ENCODE assay signal across 15 mouse cellular contexts in genomic region chr10:40006963-40007362, GRCm38 (mm10). TPM values are rescaled to one million over a fixed set of nuclear protein-coding genes. Genes with fewer than 3 reads are reported as not detected.
DNase-seq lines count a peak whose midpoint lies in the region; ATAC-seq and TF ChIP-seq lines count a peak whose summit lies in the region.
"Had no signal": no experiment of that assay in that cellular context is flagged by ENCODE, and none has a peak within 500 bp of the region (broad histone marks: within the 10 kb centered on the region; RNA-seq: fewer than 3 reads in every experiment).

No protein-coding gene starts in this region.

- TF ChIP-seq POLR2A in thymus, adult 2 months (IDR thresholded peaks at IDR 0.05; ENCODE audit: control insufficient read depth, extremely low read depth, insufficient read depth, low read length, poor library complexity) = no peak
- TF ChIP-seq POLR2A in brain, embryonic 14.5 days (IDR thresholded peaks at IDR 0.05; ENCODE audit: borderline replicate concordance, extremely low read depth, insufficient read depth, insufficient read length, poor library complexity, severe bottlenecking) = no peak

- no peaks in the 10 kb centered on the region for H3K27me3 ChIP-seq in heart, postnatal 0 days (ENCODE audit: control insufficient read depth, insufficient read depth, low read length)
- H3K27me3 ChIP-seq in heart, embryonic 12.5 days (replicated peaks) = no peaks in the 10 kb centered on the region
- no peaks in the 10 kb centered on the region for H3K27me3 ChIP-seq in thymus, adult 2 months (ENCODE audit: control insufficient read depth, insufficient read depth, low read length)
- H3K27me3 ChIP-seq in neural tube, embryonic 15.5 days (replicated peaks) = no peaks in the 10 kb centered on the region
- H3K27me3 ChIP-seq: limb, embryonic 15.5 days had no signal

- H3K4me1 ChIP-seq in heart, postnatal 0 days (ENCODE audit: control insufficient read depth, insufficient read depth) = 0 out of 2 replicates have a peak, but pooled peaks cover 4% of the 10 kb centered on the region
- 0 out of 2 replicates have a peak, but pooled peaks cover 5% of the 10 kb centered on the region for H3K4me1 ChIP-seq in heart, embryonic 12.5 days (replicated peaks)
- peaks cover 6% of the 10 kb centered on the region; the same call in 1 of the 2 replicates for H3K4me1 ChIP-seq in thymus, adult 2 months (replicated peaks; ENCODE audit: control insufficient read depth, insufficient read depth, low read length)
- H3K4me1 ChIP-seq in neural tube, embryonic 15.5 days = 0 out of 2 replicates have a peak, but pooled peaks cover 2% of the 10 kb centered on the region

- DNase-seq in heart, postnatal 0 days (ENCODE audit: low spot score) = peak; percentile 16
- DNase-seq in thymus, postnatal 25 days = peak; percentile 4
- DNase-seq in thymus, adult 2 months = no peak
- peak; percentile 42 for DNase-seq in brain, embryonic 14.5 days (ENCODE audit: low read depth)
- DNase-seq in left cerebral cortex, adult 9 months (ENCODE audit: low spot score in 2 of 2) = no peak
- DNase-seq: cerebellum, adult 8-10 months; kidney, adult 8-10 months; midbrain, embryonic 14.5 days; right cerebral cortex, postnatal 4 days had no signal

- H3K9ac ChIP-seq in heart, postnatal 0 days (replicated peaks; ENCODE audit: low read depth, low read length) = no peak overlapping the region
- no peak overlapping the region for H3K9ac ChIP-seq in heart, embryonic 12.5 days
- no peak overlapping the region for H3K9ac ChIP-seq in neural tube, embryonic 15.5 days (replicated peaks)
- H3K9ac ChIP-seq: limb, embryonic 15.5 days had no signal

- TF ChIP-seq EP300 in heart, postnatal 0 days (IDR thresholded peaks at IDR 0.05; ENCODE audit: low read depth) = no peak

- no peak overlapping the region for H3K27ac ChIP-seq in heart, postnatal 0 days (ENCODE audit: low read depth)
- H3K27ac ChIP-seq in heart, embryonic 12.5 days (ENCODE audit: poor library complexity, severe bottlenecking) = no peak overlapping the region
- H3K27ac ChIP-seq in thymus, adult 2 months (ENCODE audit: control insufficient read depth, insufficient read depth, low read length) = no peak overlapping the region
- H3K27ac ChIP-seq in neural tube, embryonic 15.5 days (replicated peaks) = no peak overlapping the region
- H3K27ac ChIP-seq: limb, embryonic 15.5 days; macrophage had no signal

- 57% methylated on average over 10 of the region's 10 CpGs for WGBS in heart, postnatal 0 days
- 71% methylated on average over 10 of the region's 10 CpGs for WGBS in heart, embryonic 12.5 days
- 67% methylated on average over 10 of the region's 10 CpGs for WGBS in thymus, adult 2 months
- 58% methylated on average over 10 of the region's 10 CpGs for WGBS in neural tube, embryonic 15.5 days

- H3K9me3 ChIP-seq in heart, postnatal 0 days (replicated peaks; ENCODE audit: control insufficient read depth, low read length) = no peaks in the 10 kb centered on the region
- no peaks in the 10 kb centered on the region for H3K9me3 ChIP-seq in heart, embryonic 12.5 days (replicated peaks)
- no peaks in the 10 kb centered on the region for H3K9me3 ChIP-seq in neural tube, embryonic 15.5 days (replicated peaks)
- H3K9me3 ChIP-seq: limb, embryonic 15.5 days had no signal

- no peaks in the 10 kb centered on the region for H3K36me3 ChIP-seq in heart, postnatal 0 days (replicated peaks; ENCODE audit: control insufficient read depth, insufficient read depth, low read length)
- no peaks in the 10 kb centered on the region for H3K36me3 ChIP-seq in heart, embryonic 12.5 days
- no peaks in the 10 kb centered on the region for H3K36me3 ChIP-seq in thymus, adult 2 months (ENCODE audit: control insufficient read depth, insufficient read depth, low read length)
- H3K36me3 ChIP-seq in neural tube, embryonic 15.5 days = no peaks in the 10 kb centered on the region
- H3K36me3 ChIP-seq: limb, embryonic 15.5 days had no signal

- no peak for TF ChIP-seq CTCF in heart, postnatal 0 days (IDR thresholded peaks at IDR 0.05; ENCODE audit: low read depth)
- no peak for TF ChIP-seq CTCF in thymus, adult 2 months (IDR thresholded peaks at IDR 0.05; ENCODE audit: borderline replicate concordance, control insufficient read depth, extremely low read depth, insufficient read depth, low read length, poor library complexity)
- no peak for TF ChIP-seq CTCF in brain, embryonic 14.5 days (IDR thresholded peaks at IDR 0.05; ENCODE audit: borderline replicate concordance, extremely low read depth, insufficient read depth, insufficient read length)

- no peak overlapping the region for H3K4me3 ChIP-seq in heart, postnatal 0 days (ENCODE audit: low read depth, low read length)
- H3K4me3 ChIP-seq in heart, embryonic 12.5 days = no peak overlapping the region
- H3K4me3 ChIP-seq in thymus, adult 2 months (ENCODE audit: control insufficient read depth, insufficient read depth, low read length) = no peak overlapping the region
- H3K4me3 ChIP-seq in neural tube, embryonic 15.5 days (replicated peaks) = no peak overlapping the region
- H3K4me3 ChIP-seq: erythroblast, embryonic 14.5 days; limb, embryonic 15.5 days had no signal

- peak; percentile 70 for ATAC-seq in heart, postnatal 0 days (ENCODE audit: insufficient read depth, low read depth)
- no peak for ATAC-seq in heart, embryonic 12.5 days (ENCODE audit: insufficient number of reproducible peaks, low FRiP score)
- no peak for ATAC-seq in neural tube, embryonic 15.5 days (ENCODE audit: low FRiP score)

- H3K4me2 ChIP-seq in heart, postnatal 0 days (ENCODE audit: low read depth, low read length) = no peak overlapping the region
- no peak overlapping the region for H3K4me2 ChIP-seq in heart, embryonic 12.5 days
- H3K4me2 ChIP-seq in neural tube, embryonic 15.5 days = no peak overlapping the region
- H3K4me2 ChIP-seq: limb, embryonic 15.5 days had no signal

RNA-seq across cellular contexts. Expression of gene Mfsd4b1, which starts 18.1 kb away (rescaled TPM):
- total RNA-seq in heart, postnatal 0 days (2014; rRNA removed; ENCODE audit: low replicate concordance) = 0.97 and 3.8 TPM in 2 replicates
- 2.3 and 2.4 TPM in 2 replicates for polyA plus RNA-seq in heart, postnatal 0 days (2015; fragmentation: Nextera tagmentation; extraction: Ambion mirVana)
- 0.24 and 0.57 TPM in 2 replicates for polyA plus RNA-seq in heart, embryonic 12.5 days (2016; fragmentation: Nextera tagmentation; extraction: Ambion mirVana)
- 0.96 and 1.4 TPM in 2 replicates for polyA plus RNA-seq in thymus, adult 2 months (2012; rRNA removed)
- 0.11 and 0.33 TPM in 2 replicates for polyA plus RNA-seq in brain, embryonic 14.5 days (2012; rRNA removed)
- 0.28 and 0.70 TPM in 2 replicates for polyA plus RNA-seq in neural tube, embryonic 15.5 days (2015; fragmentation: Nextera tagmentation; extraction: Ambion mirVana)
- polyA plus RNA-seq: erythroblast, embryonic 14.5 days; macrophage; neural tube, embryonic 11.5 days had no signal

RNA-seq across cellular contexts. Expression of gene Mfsd4b5, which starts 20.5 kb away (rescaled TPM):
- total RNA-seq in heart, postnatal 0 days (2014; rRNA removed; ENCODE audit: low replicate concordance) = not detected in 2 replicates
- 0.14 TPM in 1 of 2 replicates, not detected in the other for polyA plus RNA-seq in heart, postnatal 0 days (2015; fragmentation: Nextera tagmentation; extraction: Ambion mirVana)
- 0.09 and 0.19 TPM in 2 replicates for polyA plus RNA-seq in heart, embryonic 12.5 days (2016; fragmentation: Nextera tagmentation; extraction: Ambion mirVana)
- 0.19 and 0.59 TPM in 2 replicates for polyA plus RNA-seq in thymus, adult 2 months (2012; rRNA removed)
- 0.05 and 0.08 TPM in 2 replicates for polyA plus RNA-seq in brain, embryonic 14.5 days (2012; rRNA removed)
- 0.10 TPM in 1 of 2 replicates, not detected in the other for polyA plus RNA-seq in neural tube, embryonic 15.5 days (2015; fragmentation: Nextera tagmentation; extraction: Ambion mirVana)
- polyA plus RNA-seq: erythroblast, embryonic 14.5 days; midbrain, embryonic 14.5 days had no signal

RNA-seq across cellular contexts. Expression of gene Mfsd4b3, which starts 47.0 kb away (rescaled TPM):
- 1.1 and 4.3 TPM in 2 replicates for total RNA-seq in heart, postnatal 0 days (2014; rRNA removed; ENCODE audit: low replicate concordance)
- polyA plus RNA-seq in heart, postnatal 0 days (2015; fragmentation: Nextera tagmentation; extraction: Ambion mirVana) = 1.5 and 2.2 TPM in 2 replicates
- polyA plus RNA-seq in heart, embryonic 12.5 days (2016; fragmentation: Nextera tagmentation; extraction: Ambion mirVana) = 0.55 and 0.74 TPM in 2 replicates
- 0.82 and 1.2 TPM in 2 replicates for polyA plus RNA-seq in thymus, adult 2 months (2012; rRNA removed)
- 0.05 and 0.07 TPM in 2 replicates for polyA plus RNA-seq in brain, embryonic 14.5 days (2012; rRNA removed)
- 0.22 TPM in 1 of 2 replicates, not detected in the other for polyA plus RNA-seq in neural tube, embryonic 15.5 days (2015; fragmentation: Nextera tagmentation; extraction: Ambion mirVana)
- polyA plus RNA-seq: erythroblast, embryonic 14.5 days; midbrain, embryonic 14.5 days; neural tube, embryonic 11.5 days had no signal

Comparison
In these comparisons a context has a peak if more than half of its experiments do, and no peak if none do; other contexts are left out.
1. DNase-seq: peak in heart, postnatal 0 days (single experiment), thymus, postnatal 25 days (single experiment) and brain, embryonic 14.5 days (single experiment); none in thymus, adult 2 months (single experiment) and left cerebral cortex, adult 9 months (0 of 2).